Mouse (Mus musculus): ENCODE data around the gene Gsta2. TPM values are rescaled to one million over a fixed set of nuclear protein-coding genes. Genes with fewer than 3 reads are reported as not detected.
"Not testable (repeated sequence)": the region's sequence is repeated elsewhere in the genome, so short reads cannot be mapped to it uniquely, and the experiment has no call there.

Gsta2 gene
- total RNA-seq, 2 experiments from 2014 or later: 0.88 TPM; not detected in 1

DNA sequence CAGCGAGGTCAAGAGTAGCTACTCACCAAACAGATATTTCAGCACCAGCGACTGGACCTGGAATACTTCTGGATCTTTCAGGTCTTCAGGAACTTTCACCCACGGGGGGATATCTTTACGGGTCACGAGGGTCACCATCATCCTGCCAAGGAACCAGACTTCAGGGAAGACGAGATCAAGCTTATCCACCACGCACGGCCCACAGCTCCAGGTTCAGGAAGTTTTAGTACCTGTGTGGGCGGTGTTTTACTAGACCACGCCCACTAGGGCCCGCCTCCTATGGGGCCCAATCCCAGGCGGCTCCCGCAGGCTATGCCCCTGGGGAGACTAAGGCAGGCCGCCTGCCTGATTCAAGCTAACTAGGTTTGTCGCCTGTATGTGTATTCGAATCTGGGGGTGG, 12.4 kb upstream of the Gsta2 start, which contains the start of gene Dppa5a:
Dppa5a (minus strand) TSS at position 219 of the 400 bp plus-strand sequence.
- DNase-seq (ENCODE audit: low spot score in 2 of 2): not testable (repeated sequence)

DNA sequence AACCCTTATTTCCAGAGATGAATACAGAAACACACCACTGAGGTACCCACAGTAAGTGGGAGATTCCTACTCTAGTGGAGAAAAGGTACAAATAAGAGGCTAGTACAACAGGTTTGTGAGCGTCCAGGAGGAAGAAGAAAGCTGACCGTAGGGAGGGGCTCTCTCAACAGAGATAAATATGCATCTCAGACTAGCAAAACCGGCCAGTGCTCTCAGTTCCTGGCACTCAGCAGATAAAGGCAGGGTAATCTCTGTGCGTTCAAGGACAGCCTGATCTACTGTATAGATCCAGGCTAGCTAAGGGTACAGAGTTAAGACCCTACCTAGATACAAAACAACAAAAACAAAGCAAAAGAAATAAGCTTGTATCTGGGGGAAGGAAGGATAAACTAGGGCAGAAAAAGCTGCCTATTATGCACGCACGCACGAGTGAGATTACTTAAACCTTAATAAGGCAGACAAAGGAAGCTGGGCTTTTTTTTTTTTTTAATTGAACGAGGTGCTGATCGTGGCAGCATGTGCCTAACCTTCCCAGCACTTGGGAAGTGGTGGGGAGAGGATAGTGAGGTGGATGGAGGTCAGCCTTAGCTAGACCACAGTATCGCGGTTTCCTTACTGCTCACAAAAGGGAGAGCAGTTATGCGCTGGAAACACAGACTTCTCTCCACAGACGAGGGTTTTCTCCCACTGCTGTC, 10.4 kb upstream of the Gsta2 start:
- no peak for DNase-seq (ENCODE audit: low spot score in 2 of 2)

DNA sequence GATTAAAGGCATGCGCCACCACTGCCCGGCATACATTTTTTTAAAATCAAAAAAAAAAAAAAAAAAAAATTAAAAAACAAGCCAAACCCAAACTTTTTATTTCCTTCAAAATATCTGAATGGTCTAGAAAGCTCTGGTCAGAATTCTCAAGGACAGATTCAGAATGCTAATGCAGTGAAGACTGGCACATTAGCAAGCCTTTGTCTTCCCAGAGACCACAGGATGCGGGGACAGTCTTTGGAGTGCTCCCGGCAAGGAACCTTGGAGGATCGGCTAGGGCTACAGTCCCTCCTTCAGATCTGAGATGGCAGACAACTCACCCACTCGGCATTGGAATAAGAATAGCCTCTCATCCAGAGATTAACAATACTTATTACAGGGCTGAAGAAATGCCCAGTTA, 9.1 kb upstream of the Gsta2 start:
- no peak for DNase-seq (ENCODE audit: low spot score in 2 of 2)

DNA sequence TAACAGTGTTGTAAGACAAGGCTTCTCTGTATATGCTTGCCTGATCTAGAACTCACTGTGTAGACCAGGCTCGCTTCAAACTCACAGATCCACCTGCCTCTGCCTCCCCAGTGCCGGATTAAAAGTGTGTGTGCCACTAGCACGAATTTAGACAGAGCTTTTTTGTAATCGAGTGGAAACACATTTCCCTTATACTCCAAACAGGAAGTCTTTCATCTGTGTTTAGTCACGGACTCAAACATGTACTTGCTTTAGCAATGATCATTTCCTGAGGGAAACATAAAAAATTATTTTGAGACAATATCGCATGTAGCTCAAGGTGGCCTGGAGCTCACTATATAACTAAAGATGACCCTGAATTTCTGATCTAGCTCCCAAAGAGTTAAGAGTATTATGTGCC, 7.8 kb upstream of the Gsta2 start:
- DNase-seq (ENCODE audit: low spot score in 2 of 2): no peak

DNA sequence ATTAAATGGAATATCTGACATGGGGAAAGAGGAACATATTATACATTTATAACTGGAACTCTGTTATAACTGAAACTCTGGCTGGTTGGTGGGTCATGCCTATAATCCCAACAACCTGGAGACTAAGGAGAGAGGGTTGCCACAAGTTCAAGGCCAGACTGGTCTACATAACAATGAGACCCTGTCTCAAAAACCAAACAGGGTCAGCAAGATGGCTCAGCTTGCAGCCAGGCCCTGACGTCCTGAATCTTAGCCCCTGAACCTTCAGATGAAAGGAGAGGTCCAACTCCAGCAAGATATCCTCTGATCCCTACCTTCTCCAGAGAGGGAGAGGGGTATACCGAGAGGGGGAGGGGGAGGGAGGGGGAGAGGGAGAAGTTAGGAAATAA, 4.9 kb upstream of the Gsta2 start:
- no peak for DNase-seq (ENCODE audit: low spot score in 2 of 2)

DNA sequence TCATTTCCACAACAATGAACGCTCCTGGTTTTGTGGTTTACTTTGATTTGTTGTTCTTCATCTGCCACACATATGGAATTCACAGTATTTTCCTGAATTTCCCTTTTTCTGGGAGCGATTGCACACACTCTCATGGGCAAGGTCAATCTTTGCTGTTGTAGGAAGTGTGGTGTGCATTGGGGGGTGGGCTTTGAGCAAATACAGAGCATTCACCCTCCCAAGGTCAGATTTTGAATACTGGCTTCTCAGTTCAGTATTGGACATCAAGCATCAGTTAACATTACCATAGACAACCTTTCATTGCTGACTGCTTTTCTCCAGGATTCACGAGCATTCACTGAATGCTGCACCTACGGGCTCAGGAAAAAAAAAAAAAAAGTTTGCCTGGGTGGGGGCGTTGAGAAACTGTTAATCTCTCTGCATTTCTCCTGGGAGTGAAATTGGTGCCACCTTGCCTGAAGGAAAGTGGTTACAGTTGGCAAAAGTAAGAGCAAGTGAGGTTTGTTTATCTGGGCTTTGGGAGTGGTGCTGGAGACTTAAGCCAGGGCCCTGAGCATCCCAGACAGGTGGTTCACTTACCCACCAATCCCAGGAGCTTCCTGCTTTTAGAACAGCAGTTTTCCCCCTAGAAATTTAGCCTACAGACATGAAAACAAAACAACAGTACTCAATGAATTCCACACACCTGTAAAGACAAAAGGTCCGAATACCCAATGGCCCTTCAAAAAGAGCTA, 4.3 kb upstream of the Gsta2 start:
- DNase-seq (ENCODE audit: low spot score in 2 of 2): no peak

DNA sequence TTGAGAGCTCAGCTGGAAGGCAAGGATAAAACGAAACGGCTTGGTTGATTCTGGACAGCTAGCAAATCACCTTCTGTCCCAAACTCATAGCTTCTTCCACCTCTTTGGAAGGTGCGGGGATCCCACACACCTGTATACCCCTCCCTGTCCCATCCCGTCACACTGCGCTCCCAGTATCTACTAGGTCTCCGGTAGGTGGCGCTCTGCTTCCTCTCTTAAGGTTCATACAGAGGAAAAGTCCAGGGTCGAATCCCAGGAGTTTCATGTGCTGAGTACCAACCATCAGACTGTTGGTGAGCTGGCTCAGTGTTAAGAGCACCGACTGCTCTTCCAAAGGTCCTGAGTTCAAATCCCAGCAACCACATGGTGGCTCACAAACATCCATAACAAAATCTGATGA, 2.5 kb upstream of the Gsta2 start:
- peak; percentile 36 to 68 for DNase-seq (ENCODE audit: low spot score in 2 of 2)

DNA sequence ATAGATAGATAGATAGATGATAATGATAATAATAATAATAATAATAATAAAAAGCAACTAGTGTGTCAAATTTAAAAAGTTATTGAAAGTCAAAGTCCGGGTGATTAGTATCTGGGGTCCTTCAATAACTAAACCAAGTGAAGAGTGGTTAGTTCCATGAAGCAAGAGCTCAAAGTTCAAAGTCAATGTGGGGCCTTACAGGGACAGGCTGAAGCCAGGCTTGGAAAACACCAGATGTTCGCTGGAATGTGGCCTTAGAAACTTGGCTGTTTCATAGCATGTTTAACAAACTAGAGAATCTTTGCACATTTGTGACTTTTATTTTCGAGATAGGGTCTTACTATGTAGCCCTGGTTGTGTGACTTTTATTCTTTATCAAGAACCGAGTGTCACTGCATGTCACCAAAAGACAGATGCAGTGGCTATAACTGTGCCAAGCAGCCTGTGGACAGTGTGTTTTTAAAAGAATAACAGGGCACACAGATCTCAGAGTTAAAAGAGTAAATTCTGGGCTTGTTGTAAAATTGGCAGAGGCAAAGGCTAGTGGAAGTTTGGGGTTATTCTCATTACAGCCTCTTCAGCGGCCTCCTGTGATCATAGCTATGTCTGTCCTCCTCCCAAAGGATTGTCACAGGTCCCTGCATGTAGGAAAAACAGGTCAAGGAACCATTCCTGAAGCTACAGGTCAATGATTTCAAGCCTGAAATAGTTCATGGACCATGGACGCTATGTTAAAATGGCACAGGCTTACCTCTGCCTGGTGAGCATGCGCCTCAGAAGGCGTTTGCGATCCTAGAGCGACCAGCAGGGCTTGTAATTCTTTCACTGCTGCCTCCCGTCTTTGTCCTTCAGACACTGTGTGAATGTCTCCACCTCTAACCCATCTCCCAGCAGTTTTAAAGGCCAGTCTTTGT, 666 bp downstream of the Gsta2 start:
- no peak for DNase-seq (ENCODE audit: low spot score in 2 of 2)

DNA sequence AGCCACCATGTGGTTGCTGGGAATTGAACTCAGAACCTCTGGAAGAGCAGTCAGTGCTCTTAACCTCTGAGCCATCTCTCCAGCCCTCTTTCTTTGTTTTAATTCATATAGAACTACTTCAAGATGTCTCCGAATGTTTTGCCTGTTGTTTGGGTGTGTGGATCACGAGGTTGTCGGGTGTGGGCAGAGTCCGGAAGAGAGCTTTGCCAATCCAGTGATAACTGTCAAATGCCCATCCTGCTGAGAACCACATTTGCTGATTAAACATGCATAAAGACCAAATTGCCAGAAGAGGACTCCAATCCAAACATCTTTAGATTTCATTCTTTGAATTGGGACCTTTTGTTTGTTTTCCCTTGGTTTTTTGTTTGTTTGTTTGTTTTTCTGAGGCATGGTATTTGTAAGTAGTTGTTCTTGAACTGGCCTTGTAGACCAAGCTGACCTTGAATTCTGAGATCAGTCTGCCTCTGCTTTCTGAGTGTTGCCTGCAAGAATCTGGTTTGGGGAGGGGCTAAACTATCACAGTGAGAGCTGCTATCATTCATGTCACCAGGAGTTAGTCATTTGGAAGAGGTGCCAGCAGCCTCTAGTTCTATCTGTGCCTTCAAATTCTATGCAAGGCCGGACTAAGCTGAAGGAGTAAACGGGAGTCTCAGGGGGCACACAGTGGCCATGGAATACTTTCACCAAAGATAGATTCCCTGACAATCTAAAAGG, 3.9 kb downstream of the Gsta2 start:
- no peak for DNase-seq (ENCODE audit: low spot score in 2 of 2)

DNA sequence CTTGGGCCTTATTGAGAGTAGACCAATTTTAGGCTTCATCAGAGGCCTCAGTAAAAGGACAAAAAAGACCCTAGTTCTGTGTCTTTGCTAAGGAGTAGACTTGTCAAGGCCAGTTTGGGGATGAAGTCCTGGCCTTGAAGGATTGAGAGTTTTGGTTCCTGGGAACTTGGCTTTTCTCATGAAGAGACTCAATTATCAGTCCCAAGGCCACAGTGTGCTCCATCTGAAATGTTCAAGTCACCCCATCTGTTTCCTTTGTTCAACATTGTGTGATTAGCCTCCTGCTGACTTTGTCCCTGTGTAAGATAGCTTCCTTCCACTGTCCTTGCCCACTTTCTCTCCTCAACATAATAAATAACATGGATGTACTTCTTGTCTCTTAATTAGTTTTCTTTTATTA, 5.6 kb downstream of the Gsta2 start:
- not testable (repeated sequence) for DNase-seq (ENCODE audit: low spot score in 2 of 2)

DNA sequence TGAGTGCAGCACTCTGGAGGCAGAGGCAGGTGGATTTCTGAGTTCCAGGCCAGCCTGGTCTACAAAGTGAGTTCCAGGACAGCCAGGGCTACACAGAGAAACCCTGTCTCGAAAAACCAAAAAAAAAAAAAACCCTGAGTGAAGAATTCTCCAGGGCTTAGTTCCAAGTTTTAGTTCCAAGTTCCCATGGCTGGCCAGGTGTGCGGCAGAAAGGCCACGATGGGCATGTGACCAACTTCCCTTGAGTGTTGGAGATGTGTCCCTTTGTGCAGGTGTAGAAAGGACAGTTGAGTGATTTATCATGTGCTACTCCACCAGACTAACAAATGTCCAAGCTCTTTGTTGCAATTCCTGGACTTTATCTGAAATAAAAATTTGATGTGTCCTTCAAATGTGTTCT, 6.4 kb downstream of the Gsta2 start:
- not testable (repeated sequence) for DNase-seq (ENCODE audit: low spot score in 2 of 2)

DNA sequence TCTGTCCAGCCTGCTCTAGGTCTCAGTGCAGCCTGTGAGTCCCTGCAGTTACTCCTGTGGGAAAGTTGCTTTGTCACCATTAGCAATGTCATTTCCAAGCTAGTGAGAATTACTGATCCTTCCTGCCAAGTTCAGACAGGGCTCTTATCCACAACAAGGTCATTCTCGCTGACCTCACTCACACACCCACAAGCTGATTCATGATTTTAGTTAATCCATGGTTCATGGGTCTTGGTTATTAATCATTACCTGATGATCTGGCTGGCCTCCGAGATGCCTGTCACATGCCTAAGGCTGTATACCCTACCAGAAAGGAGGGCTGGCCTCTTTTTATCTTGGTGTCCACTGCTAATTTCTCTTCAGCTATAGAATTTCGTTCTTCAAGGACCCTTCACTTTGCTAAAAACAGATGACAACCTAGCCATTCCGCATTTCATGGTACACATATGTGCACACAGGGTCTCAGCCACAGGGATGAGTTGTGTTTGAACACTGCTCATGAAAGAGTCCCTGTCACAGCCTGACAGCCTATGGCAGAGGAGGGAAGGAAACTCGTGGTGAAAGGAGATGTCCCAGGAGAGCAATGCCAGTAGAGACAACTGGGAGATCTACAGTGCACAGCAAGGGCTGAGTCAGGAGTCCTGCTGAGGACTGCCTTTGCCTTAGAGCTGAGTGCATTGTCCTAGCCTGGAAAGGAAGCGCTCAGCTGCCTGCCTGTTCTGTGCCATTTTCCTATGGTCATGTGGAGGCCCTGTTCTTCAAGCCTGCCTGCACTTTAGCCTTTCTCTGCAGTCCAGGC, 7.2 kb downstream of the Gsta2 start:
- DNase-seq (ENCODE audit: low spot score in 2 of 2): not testable (repeated sequence)

DNA sequence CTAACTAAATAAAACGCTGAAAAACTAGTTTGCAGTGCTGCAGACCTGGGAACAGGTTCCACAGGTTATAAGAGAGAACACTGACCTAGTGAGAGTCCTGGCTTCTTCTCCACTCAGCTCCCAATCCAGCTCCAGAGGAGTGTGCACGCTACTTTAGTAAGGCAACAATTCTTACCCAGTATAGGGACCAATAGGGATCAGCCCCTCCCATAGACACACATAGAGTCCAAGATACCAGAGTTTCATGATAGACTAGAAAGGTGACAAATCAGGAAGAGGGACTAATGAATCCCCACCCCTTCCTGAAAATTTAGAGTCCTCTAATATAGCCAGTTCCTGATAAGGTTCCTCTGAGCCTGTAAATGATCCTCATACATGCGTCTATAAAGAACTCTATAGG, 8.6 kb downstream of the Gsta2 start:
- no peak for DNase-seq (ENCODE audit: low spot score in 2 of 2)

DNA sequence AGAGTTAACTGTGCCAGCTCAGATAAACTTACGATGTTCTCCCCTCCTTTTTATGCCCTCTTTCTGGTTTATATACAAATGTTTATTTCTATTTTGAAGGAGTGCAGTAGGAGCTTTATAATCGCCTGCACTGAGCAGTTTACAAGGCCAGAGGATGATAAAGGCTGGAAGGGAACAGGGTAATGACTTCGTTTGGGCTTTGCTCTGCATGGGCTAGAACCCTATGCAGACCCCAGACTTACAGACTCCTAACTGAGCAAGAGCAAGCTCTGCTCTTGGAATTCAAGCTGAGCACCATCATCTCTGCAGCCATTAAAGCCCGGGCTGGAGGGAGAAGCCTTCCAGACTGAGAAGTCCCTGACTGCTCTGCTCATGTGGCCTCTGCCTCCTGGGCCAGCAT, 10.4 kb downstream of the Gsta2 start:
- not testable (repeated sequence) for DNase-seq (ENCODE audit: low spot score in 2 of 2)

DNA sequence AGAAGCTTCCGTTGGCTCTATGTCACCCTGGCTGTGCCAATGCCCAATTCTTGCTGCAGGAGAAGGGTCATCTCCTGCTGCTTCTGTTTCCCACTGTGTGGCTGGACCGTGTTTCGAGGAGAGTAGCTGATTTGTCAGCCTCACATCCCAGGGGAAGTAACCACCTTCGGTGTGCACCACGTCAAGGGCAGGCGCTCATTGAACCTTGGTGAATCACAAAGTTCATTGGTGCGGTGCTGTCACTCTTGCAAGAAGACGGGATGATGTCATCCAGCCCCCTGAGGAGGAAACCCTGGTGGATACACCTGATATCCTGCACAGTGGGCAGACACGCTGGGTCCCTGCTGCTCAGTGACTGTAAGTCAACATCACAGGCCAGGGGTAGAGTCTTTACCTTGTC, 12.5 kb downstream of the Gsta2 start:
- not testable (repeated sequence) for DNase-seq (ENCODE audit: low spot score in 2 of 2)

DNA sequence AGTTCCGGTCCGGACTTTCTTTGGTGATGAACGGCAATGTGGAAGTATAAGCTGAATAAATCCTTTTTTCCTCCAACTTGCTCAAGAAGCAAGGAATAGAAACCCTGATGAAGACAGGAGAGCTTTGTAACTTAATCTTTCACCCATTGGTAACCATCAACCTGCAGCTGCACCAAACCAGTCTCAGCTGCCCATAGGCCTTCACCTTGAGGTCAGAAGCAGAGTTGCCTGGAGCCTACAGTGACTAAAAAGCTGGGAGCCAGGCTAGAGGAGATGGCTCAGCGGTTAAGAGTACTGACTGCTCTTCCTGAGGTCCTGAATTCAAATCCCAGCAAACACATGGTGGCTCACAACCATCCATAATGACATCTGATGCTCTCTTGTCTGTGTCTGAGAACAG, 13.1 kb downstream of the Gsta2 start:
- not testable (repeated sequence) for DNase-seq (ENCODE audit: low spot score in 2 of 2)

DNA sequence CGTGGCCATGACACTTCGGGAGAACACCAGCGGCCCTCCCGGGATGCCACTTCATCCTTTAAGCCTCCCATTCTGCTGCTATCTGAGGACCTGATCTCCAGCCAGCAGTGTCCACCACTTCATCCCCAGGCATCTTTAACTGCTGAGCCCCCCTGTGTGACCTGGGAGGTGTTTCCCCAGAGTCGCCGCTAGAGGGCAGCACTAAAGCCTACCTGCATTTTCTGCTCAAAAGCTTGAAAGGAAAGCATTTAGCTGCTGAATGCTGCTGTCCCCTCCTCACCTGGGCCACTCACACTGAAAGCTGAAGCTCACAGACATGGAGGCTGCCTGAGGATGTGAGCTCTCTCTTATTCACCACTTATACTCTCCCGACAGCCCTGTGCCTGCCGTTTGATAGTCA, 15.3 kb downstream of the Gsta2 start:
- DNase-seq (ENCODE audit: low spot score in 2 of 2): peak; percentile 18 to 44

DNA sequence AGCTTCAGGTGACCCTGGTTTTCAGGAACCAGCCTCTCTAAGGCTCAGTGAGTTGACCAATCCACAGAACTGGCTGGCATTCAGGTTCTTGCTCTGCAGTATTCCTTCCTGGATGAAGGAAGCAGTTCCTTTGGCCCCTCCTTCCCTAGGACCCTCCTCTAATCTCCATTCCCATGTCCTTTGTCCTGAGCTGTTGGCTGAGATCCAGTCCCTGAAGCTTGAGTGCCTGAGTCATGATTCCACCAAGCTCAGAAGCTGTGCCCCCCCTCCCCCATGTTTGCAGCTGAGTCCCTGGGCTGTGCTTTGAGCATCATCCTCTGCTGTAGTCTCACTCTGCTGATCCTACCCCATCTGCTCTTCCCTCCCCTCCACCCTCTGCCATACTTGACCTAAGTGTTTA, 18.5 kb downstream of the Gsta2 start:
- DNase-seq (ENCODE audit: low spot score in 2 of 2): not testable (repeated sequence)

DNA sequence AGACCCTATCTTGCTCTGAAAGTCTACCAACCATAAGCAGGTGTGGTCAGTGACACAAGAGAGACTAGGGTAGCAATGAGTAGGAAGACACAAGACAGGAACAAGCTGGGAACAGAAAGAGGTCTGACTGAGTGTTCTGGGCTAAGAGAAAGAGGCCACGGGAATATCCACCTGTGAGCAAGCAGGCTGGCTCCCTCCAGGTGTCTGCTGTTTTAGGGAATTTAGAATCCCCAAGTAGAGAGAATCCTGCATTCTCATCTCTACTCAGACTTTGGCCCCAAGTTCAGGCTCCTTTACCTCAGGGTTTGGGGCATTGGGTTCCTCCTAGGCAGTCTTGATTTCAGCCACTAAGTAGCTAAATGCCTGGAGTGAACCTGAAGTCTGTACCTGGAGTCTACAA, 28.3 kb downstream of the Gsta2 start, which contains the start of gene Omt2b:
Omt2b (plus strand) TSS at position 301 of the 400 bp plus-strand sequence.
- DNase-seq (ENCODE audit: low spot score in 2 of 2): not testable (repeated sequence)

DNA sequence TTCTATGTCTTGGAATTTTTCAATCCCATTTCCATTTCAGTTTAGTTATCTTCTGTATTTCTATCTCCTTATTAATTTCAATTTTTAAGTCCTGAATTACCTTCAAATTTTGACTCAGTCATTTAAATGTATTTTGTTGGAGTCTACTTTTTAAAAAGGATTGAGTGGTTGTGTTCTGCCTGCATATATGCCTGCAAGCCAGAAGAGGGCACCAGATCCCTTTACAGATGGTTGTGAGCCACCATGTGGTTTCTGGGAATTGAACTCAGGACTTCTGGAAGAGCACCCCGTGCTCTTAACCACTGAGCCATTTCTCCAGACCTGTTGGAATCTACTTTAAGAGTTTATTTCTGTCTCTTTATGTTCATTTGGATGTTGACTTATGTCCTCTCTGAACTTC, 36.1 kb downstream of the Gsta2 start:
- DNase-seq (ENCODE audit: low spot score in 2 of 2): no peak

All from left cerebral cortex, adult 18-20 months (tissue).